Mouse (Mus musculus) cerebellum, adult 11 months (tissue): ENCODE measurements around the gene Il11ra1.
"Not testable (repeated sequence)": the region's sequence is repeated elsewhere in the genome, so short reads cannot be mapped to it uniquely, and the experiment has no call there.

Experiments
- DNase-seq: peaks from one replicate; pipeline ENCODE4 v3.0.0; 2022

Il11ra1 gene

GRCm38 (mm10) chr4:41699783-41700182, at the start of gene Il11ra1:
Il11ra1 (plus strand) TSS chr4:41699989.
- not testable (repeated sequence) for DNase-seq

- peak; percentile 70 for DNase-seq
Measured at GRCm38 (mm10) chr4:41653296-41653695, 46.5 kb upstream of the Il11ra1 start.

- DNase-seq, result no peak
Measured at GRCm38 (mm10) chr4:41653730-41654129, 46.1 kb upstream of the Il11ra1 start.

- peak; percentile 70 for DNase-seq
Measured at GRCm38 (mm10) chr4:41654217-41654616, 45.6 kb upstream of the Il11ra1 start.

GRCm38 (mm10) chr4:41655525-41655924, 44.3 kb upstream of the Il11ra1 start:
- DNase-seq, result no peak

- DNase-seq, result no peak
Measured at GRCm38 (mm10) chr4:41658566-41659384, 41.0 kb upstream of the Il11ra1 start.

- no peak for DNase-seq
Measured at GRCm38 (mm10) chr4:41659556-41659955, 40.2 kb upstream of the Il11ra1 start.

- no peak for DNase-seq
Measured at GRCm38 (mm10) chr4:41660851-41661430, 38.8 kb upstream of the Il11ra1 start.

- DNase-seq, result no peak
Measured at GRCm38 (mm10) chr4:41662723-41663122, 37.1 kb upstream of the Il11ra1 start.

GRCm38 (mm10) chr4:41663614-41664013, 36.2 kb upstream of the Il11ra1 start:
- DNase-seq, result no peak

- DNase-seq, result no peak
Measured at GRCm38 (mm10) chr4:41664533-41664932, 35.3 kb upstream of the Il11ra1 start.

- DNase-seq, result no peak
Measured at GRCm38 (mm10) chr4:41665009-41665675, 34.6 kb upstream of the Il11ra1 start.

- DNase-seq, result no peak
Measured at GRCm38 (mm10) chr4:41666646-41667045, 33.1 kb upstream of the Il11ra1 start.

- DNase-seq, result no peak
Measured at GRCm38 (mm10) chr4:41670836-41671235, 29.0 kb upstream of the Il11ra1 start.

GRCm38 (mm10) chr4:41671500-41671899, 28.3 kb upstream of the Il11ra1 start:
- no peak for DNase-seq

- no peak for DNase-seq
Measured at GRCm38 (mm10) chr4:41671963-41672480, 27.8 kb upstream of the Il11ra1 start.

GRCm38 (mm10) chr4:41672522-41672963, 27.2 kb upstream of the Il11ra1 start:
- no peak for DNase-seq

GRCm38 (mm10) chr4:41673186-41673585, 26.6 kb upstream of the Il11ra1 start:
- no peak for DNase-seq

- no peak for DNase-seq
Measured at GRCm38 (mm10) chr4:41676248-41677005, 23.4 kb upstream of the Il11ra1 start.

GRCm38 (mm10) chr4:41677006-41677629, 22.7 kb upstream of the Il11ra1 start:
- peak; percentile 74 for DNase-seq

GRCm38 (mm10) chr4:41678863-41679262, 20.9 kb upstream of the Il11ra1 start:
- DNase-seq, result no peak

- DNase-seq, result no peak
Measured at GRCm38 (mm10) chr4:41679291-41679690, 20.5 kb upstream of the Il11ra1 start.
